Mouse (Mus musculus) liver, adult 2 months (tissue): ENCODE measurements at regions not wholly inside any gene's neighbourhood (a gene's known extent, or its start where the extent isn't known, plus 50 kb on each side); places are given as distances from the start of the nearest gene placed in this dataset.

Experiments used
- CTCF ChIP-seq: fragments of 200-500 bp; IDR thresholded peaks from 2 replicates; pipeline ENCODE4 v1.5.1; 2011; ENCODE audit warnings: low read depth, low read length, control low read depth
- POLR2A ChIP-seq: fragments of 200-500 bp; IDR thresholded peaks from 2 replicates; pipeline ENCODE4 v1.6.1; 2011; ENCODE audit warnings: low read length, control low read depth; ENCODE audit not compliant: insufficient read depth; ENCODE audit errors: extremely low read depth

DNA sequence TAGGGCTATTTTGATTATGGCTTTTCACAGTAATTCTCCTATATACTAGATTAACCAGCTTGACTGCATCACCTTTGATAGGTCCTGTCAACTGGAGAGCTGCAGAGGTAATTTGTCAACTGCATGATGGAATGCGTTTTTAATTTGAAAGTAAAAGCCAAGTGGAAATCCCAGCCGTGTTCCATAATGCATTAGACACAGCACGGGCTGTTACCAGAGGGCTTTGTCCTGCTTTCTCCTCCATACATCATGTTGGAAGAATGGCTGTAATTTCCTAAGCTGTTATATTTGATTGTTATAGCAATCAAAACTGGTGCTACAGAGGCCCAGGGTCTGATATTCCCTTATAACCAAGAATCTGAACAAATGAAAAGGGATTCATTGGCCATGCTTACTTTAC is 68.6 kb upstream of the Pced1b start:
- TF ChIP-seq CTCF (no peak), POLR2A (no peak)
